Comparison of ENCODE assay signal across 29 mouse cellular contexts in the genomic region with DNA sequence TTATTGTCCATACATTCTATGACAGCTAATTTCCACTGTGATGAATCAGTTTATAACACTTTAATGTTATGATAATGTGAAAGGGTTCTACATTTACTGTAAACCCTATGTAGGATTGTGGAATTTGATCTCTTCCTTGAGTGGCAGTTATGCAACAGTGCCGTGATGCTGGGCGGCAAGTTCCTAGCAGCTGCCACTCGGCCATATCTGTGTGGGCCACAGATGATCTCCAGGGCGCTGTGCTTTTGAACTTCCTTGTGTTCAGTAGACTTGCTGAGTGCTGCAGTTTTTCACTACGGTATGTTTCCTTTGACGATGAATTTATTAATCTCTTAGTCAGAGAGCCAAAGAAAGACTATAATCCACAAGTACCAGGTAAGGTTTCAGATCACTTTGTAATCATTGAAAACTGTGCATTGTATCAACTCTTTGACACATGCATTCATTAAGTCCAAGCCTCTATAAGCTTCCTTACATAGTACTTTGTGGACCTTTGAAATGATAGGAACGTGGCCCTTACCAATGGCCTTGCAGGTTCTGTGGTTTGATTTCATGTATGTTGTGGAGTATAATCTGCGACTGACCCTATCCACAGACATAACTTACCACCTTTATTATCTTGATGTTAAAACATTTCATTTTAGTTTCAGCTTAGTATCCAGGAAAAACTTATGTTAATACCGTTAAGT.
DNase-seq lines count a peak whose midpoint lies in the region; ATAC-seq and TF ChIP-seq lines count a peak whose summit lies in the region.
"Had no signal": no experiment of that assay in that cellular context is flagged by ENCODE, and none has a peak within 500 bp of the region (broad histone marks: within the 10 kb centered on the region; RNA-seq: fewer than 3 reads in every experiment).

No protein-coding gene starts in this region.

- no peaks in the 10 kb centered on the region for H3K36me3 ChIP-seq in kidney, adult 2 months (ENCODE audit: control insufficient read depth, insufficient read depth, low read length)
- no peaks in the 10 kb centered on the region for H3K36me3 ChIP-seq in intestine, postnatal 0 days (ENCODE audit: control insufficient read depth, insufficient read depth)
- peaks cover 6% of the 10 kb centered on the region for H3K36me3 ChIP-seq in hindbrain, embryonic 14.5 days (replicated peaks; ENCODE audit: control insufficient read depth, insufficient read depth)
- H3K36me3 ChIP-seq: neural tube, embryonic 15.5 days; stomach, embryonic 15.5 days had no signal

- TF ChIP-seq CTCF in kidney, adult 2 months (conservative IDR thresholded peaks at IDR 0.05; ENCODE audit: insufficient read depth, insufficient read length, low read depth, low read length): no peak
- TF ChIP-seq CTCF in intestine, postnatal 0 days (IDR thresholded peaks at IDR 0.05; ENCODE audit: low read depth): no peak

- ATAC-seq in common myeloid progenitor, adult 5-6 weeks (replicated peaks; ENCODE audit: low read depth, poor library complexity, severe bottlenecking): peak; percentile 79
- peak; percentile 100 for ATAC-seq in intestine, postnatal 0 days
- ATAC-seq in megakaryocyte progenitor cell, adult 5-6 weeks (replicated peaks; ENCODE audit: poor library complexity): peak; percentile 94
- ATAC-seq in hindbrain, embryonic 14.5 days (ENCODE audit: low FRiP score): no peak
- ATAC-seq in inflammation-experienced regulatory T-cells, adult 6 months: no peak
- ATAC-seq: forebrain, embryonic 14.5 days had no signal

- no peak overlapping the region for H3K4me2 ChIP-seq in intestine, postnatal 0 days (replicated peaks; ENCODE audit: low read depth)
- no peak overlapping the region for H3K4me2 ChIP-seq in hindbrain, embryonic 14.5 days (replicated peaks)
- H3K4me2 ChIP-seq: heart, embryonic 11.5 days; hindbrain, embryonic 15.5 days; kidney, embryonic 15.5 days; neural tube, embryonic 15.5 days; stomach, embryonic 15.5 days had no signal

- TF ChIP-seq POLR2A in kidney, adult 2 months (IDR thresholded peaks at IDR 0.05; ENCODE audit: low read depth, low read length): no peak

- H3K27me3 ChIP-seq in kidney, adult 2 months (replicated peaks; ENCODE audit: control insufficient read depth, insufficient read depth, low read length): no peaks in the 10 kb centered on the region
- H3K27me3 ChIP-seq in intestine, postnatal 0 days (replicated peaks; ENCODE audit: control insufficient read depth, insufficient read depth, low read length): no peaks in the 10 kb centered on the region
- H3K27me3 ChIP-seq in hindbrain, embryonic 14.5 days (ENCODE audit: control insufficient read depth, insufficient read depth, low read length): no peaks in the 10 kb centered on the region
- H3K27me3 ChIP-seq: hindbrain, embryonic 15.5 days; kidney, embryonic 15.5 days; neural tube, embryonic 15.5 days; stomach, embryonic 15.5 days had no signal

- no peak overlapping the region for H3K27ac ChIP-seq in kidney, adult 2 months (ENCODE audit: insufficient read depth, low read depth, low read length)
- peak overlapping the region; percentile 41 for H3K27ac ChIP-seq in intestine, postnatal 0 days (ENCODE audit: low read depth, low read length)
- no peak overlapping the region for H3K27ac ChIP-seq in hindbrain, embryonic 14.5 days
- H3K27ac ChIP-seq: hindbrain, embryonic 15.5 days; kidney, embryonic 15.5 days; layer of hippocampus, adult 2 months; left cerebral cortex, adult 2 months; neural tube, embryonic 15.5 days; stomach, embryonic 15.5 days had no signal

- no peak overlapping the region for H3K4me3 ChIP-seq in kidney, adult 2 months (ENCODE audit: insufficient read depth, low read depth, low read length)
- H3K4me3 ChIP-seq in intestine, postnatal 0 days (ENCODE audit: low read depth, low read length): no peak overlapping the region
- no peak overlapping the region for H3K4me3 ChIP-seq in hindbrain, embryonic 14.5 days (replicated peaks; ENCODE audit: low read length)
- H3K4me3 ChIP-seq: hindbrain, embryonic 15.5 days; kidney, embryonic 15.5 days; layer of hippocampus, adult 2 months; left cerebral cortex, adult 2 months; neural tube, embryonic 15.5 days; stomach, embryonic 15.5 days had no signal

- H3K4me1 ChIP-seq in kidney, adult 2 months (ENCODE audit: control insufficient read depth, insufficient read depth, low read length): no peaks in the 10 kb centered on the region
- no peaks in the 10 kb centered on the region for H3K4me1 ChIP-seq in intestine, postnatal 0 days (replicated peaks; ENCODE audit: control insufficient read depth, insufficient read depth, low read length)
- H3K4me1 ChIP-seq in hindbrain, embryonic 14.5 days (replicated peaks; ENCODE audit: control insufficient read depth, insufficient read depth, low read length): no peaks in the 10 kb centered on the region
- H3K4me1 ChIP-seq: hindbrain, embryonic 15.5 days; kidney, embryonic 15.5 days; neural tube, embryonic 15.5 days; stomach, embryonic 15.5 days had no signal

- no peak overlapping the region for H3K9ac ChIP-seq in intestine, postnatal 0 days (ENCODE audit: low read depth, low read length)
- no peak overlapping the region for H3K9ac ChIP-seq in hindbrain, embryonic 14.5 days
- H3K9ac ChIP-seq: hindbrain, embryonic 15.5 days; kidney, embryonic 15.5 days; neural tube, embryonic 15.5 days; stomach, embryonic 15.5 days had no signal

- H3K9me3 ChIP-seq in intestine, postnatal 0 days (ENCODE audit: control insufficient read depth): no peaks in the 10 kb centered on the region
- H3K9me3 ChIP-seq in hindbrain, embryonic 14.5 days (ENCODE audit: control insufficient read depth, low read length): no peaks in the 10 kb centered on the region
- H3K9me3 ChIP-seq: G1E; hindbrain, embryonic 15.5 days; kidney, embryonic 15.5 days; neural tube, embryonic 15.5 days; stomach, embryonic 15.5 days had no signal

- WGBS in kidney, adult 2 months: 73% methylated on average over 9 of the region's 9 CpGs
- 54% methylated on average over 9 of the region's 9 CpGs for WGBS in intestine, postnatal 0 days
- WGBS in hindbrain, embryonic 14.5 days: 89% methylated on average over 9 of the region's 9 CpGs

- peak; percentile 4 for DNase-seq in kidney, adult 2 months
- no peak for DNase-seq in kidney, adult 11 months
- DNase-seq in hindbrain, embryonic 14.5 days (ENCODE audit: low spot score): no peak
- DNase-seq: adrenal gland, adult 8-10 months; cerebellum, adult 2 months; cerebellum, postnatal 14 days; gastrocnemius, postnatal 25 days; heart, adult 18-20 months; kidney, postnatal 25 days; left cerebral cortex, postnatal 4 days; lung, adult 2 months; lung, postnatal 4 days; midbrain, embryonic 14.5 days; retina, postnatal 1 day; right cerebral cortex, postnatal 14 days; thymus, postnatal 25 days had no signal

Comparison
In these comparisons a context has a peak if more than half of its experiments do, and no peak if none do; other contexts are left out.
1. ATAC-seq: peak in common myeloid progenitor, adult 5-6 weeks (single experiment), intestine, postnatal 0 days (single experiment) and megakaryocyte progenitor cell, adult 5-6 weeks (single experiment); none in hindbrain, embryonic 14.5 days (single experiment) and inflammation-experienced regulatory T-cells, adult 6 months (single experiment).